Comparison of ENCODE assay signal across 22 mouse cellular contexts in genomic region chr3:129165715-129166114, GRCm38 (mm10). TPM values are rescaled to one million over a fixed set of nuclear protein-coding genes. Genes with fewer than 3 reads are reported as not detected.
"Had no signal": no experiment of that assay in that cellular context is flagged by ENCODE, and none has a peak within 500 bp of the region (broad histone marks: within the 10 kb centered on the region; RNA-seq: fewer than 3 reads in every experiment).

No protein-coding gene starts in this region.

- H3K4me3 ChIP-seq: limb, embryonic 12.5 days; liver, embryonic 13.5 days; lung, embryonic 15.5 days; megakaryocyte, embryonic 14.5 days; midbrain, embryonic 15.5 days; neural tube, embryonic 13.5 days; stomach, embryonic 15.5 days had no signal

- H3K4me2 ChIP-seq: limb, embryonic 12.5 days; liver, embryonic 13.5 days; lung, embryonic 15.5 days; midbrain, embryonic 11.5 days; midbrain, embryonic 15.5 days; neural tube, embryonic 13.5 days; stomach, embryonic 15.5 days had no signal

- H3K27me3 ChIP-seq: liver, embryonic 13.5 days; lung, embryonic 15.5 days; megakaryocyte, embryonic 14.5 days; midbrain, embryonic 15.5 days; neural tube, embryonic 13.5 days; stomach, embryonic 15.5 days had no signal

- H3K36me3 ChIP-seq: limb, embryonic 12.5 days; liver, embryonic 13.5 days; lung, embryonic 15.5 days; midbrain, embryonic 15.5 days; neural tube, embryonic 13.5 days; stomach, embryonic 15.5 days had no signal

- DNase-seq: kidney, postnatal 10 days; kidney, postnatal 4 days; liver; liver, embryonic 13.5 days; liver, postnatal 0 days; lung, postnatal 14 days; retina, postnatal 1 day; right cerebral cortex, postnatal 4 days; thymus, adult 2 months; thymus, postnatal 25 days had no signal

- H3K27ac ChIP-seq: limb, embryonic 12.5 days; liver, embryonic 13.5 days; lung, embryonic 15.5 days; macrophage; midbrain, embryonic 15.5 days; neural tube, embryonic 13.5 days; stomach, embryonic 15.5 days had no signal

RNA-seq across cellular contexts. Expression of gene Pitx2, which starts 34.0 kb away (rescaled TPM):
- total RNA-seq: layer of hippocampus, adult 8-10 months; left cerebral cortex, adult 8-10 months; monocyte, adult 5-6 weeks had no signal
- polyA plus RNA-seq: macrophage; spleen, adult 2 months had no signal
